Mouse (Mus musculus): Measurements from ENCODE around the gene Bptf. TPM values are rescaled to one million over a fixed set of nuclear protein-coding genes. Genes with fewer than 3 reads are reported as not detected.
A peak's percentile ranks its signal among the peaks of the same experiment; 100 is the strongest.
"Not testable (repeated sequence)": the region's sequence is repeated elsewhere in the genome, so short reads cannot be mapped to it uniquely, and the experiment has no call there.

Gene Bptf
- polyA plus RNA-seq, 1 experiment from 2014 or later, result 45.5 TPM

DNA sequence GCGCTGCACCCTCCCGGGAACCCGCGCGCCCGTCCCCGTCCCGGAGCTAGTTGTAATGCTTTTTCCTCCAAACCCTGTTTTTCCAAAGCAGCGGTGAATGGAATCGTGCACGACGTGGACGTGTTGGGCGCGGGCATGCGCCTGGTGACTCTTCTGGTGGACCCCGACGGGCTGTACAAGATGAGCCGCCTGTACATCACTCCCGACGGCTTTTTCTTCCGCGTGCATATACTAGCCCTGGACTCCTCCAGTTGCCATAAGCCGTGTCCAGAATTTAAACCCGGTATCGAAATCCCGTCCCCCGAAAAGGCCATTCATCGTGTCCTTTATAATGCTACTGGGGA lies 103.7 kb downstream of the Bptf start:
- peak overlapping the region; percentile 69 for H3K9ac ChIP-seq (replicated peaks)
- peaks cover 43% of the 10 kb centered on the region for H3K27me3 ChIP-seq
- peak overlapping the region; percentile 64 for H3K27ac ChIP-seq
- WGBS, result 5% methylated on average over 29 of the region's 29 CpGs
- H3K36me3 ChIP-seq, result no peaks in the 10 kb centered on the region
- peak overlapping the region; percentile 92 for H3K4me2 ChIP-seq
- peaks cover 25% of the 10 kb centered on the region for H3K4me1 ChIP-seq (replicated peaks)
- peak; percentile 38; the same call in 1 of the 2 replicates for ATAC-seq (ENCODE audit: insufficient number of reproducible peaks, insufficient read depth, low FRiP score, low TSS enrichment, low read depth)
- H3K4me3 ChIP-seq (replicated peaks), result peak overlapping the region; percentile 68
- no peaks in the 10 kb centered on the region for H3K9me3 ChIP-seq

DNA sequence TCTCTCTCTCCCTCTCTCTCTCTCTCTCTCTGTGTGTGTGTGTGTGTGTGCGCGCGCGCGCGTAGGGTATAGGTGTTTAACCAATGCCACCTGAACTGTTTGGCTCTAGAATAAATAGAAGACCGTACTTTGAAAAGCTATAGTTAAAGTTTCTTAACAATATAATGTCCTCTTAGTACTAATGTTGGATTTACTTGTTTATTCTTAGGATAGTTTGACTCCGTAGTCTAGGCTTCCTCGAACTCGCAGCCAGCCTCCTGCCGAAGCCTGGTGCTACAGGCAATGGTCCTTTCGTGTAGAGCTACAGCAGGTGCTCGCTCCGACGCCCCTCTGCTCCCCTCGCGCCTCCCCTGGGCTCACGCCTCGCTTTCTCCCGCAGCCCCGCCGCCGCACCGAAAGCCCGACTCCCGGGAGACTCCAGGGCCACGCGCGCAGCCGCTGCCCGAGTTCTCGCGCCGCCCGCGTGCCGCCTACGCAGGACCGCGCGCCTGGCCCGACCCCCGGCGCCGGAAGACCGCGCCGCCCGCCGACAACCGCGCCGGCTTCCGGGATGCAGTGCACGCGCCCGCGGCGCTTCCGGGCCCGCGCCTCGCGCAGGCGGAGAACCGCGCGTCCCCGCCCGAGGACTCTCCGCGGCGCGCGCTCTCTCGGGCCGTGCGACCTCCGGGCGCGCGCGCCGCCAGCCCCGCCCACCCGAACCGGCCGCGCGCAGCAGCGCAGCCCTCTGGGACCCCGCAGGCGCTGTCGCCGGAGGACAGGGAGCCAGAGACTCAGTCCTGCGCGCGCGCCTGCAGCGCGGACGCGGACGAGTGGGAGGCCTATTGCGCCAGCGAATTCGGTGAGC lies 104.3 kb downstream of the Bptf start:
- peaks cover 43% of the 10 kb centered on the region for H3K27me3 ChIP-seq
- WGBS, result under 1% methylated on average over 107 of the region's 107 CpGs
- ATAC-seq (ENCODE audit: insufficient number of reproducible peaks, insufficient read depth, low FRiP score, low TSS enrichment, low read depth), result peak; percentile 73
- H3K9me3 ChIP-seq, result no peaks in the 10 kb centered on the region
- H3K36me3 ChIP-seq, result no peaks in the 10 kb centered on the region
- peaks cover 25% of the 10 kb centered on the region for H3K4me1 ChIP-seq (replicated peaks)
- peak overlapping the region; percentile 69 for H3K9ac ChIP-seq (replicated peaks)
- peak overlapping the region; percentile 92 for H3K4me2 ChIP-seq
- H3K4me3 ChIP-seq (replicated peaks), result peak overlapping the region; percentile 68
- peak overlapping the region; percentile 64 for H3K27ac ChIP-seq

DNA sequence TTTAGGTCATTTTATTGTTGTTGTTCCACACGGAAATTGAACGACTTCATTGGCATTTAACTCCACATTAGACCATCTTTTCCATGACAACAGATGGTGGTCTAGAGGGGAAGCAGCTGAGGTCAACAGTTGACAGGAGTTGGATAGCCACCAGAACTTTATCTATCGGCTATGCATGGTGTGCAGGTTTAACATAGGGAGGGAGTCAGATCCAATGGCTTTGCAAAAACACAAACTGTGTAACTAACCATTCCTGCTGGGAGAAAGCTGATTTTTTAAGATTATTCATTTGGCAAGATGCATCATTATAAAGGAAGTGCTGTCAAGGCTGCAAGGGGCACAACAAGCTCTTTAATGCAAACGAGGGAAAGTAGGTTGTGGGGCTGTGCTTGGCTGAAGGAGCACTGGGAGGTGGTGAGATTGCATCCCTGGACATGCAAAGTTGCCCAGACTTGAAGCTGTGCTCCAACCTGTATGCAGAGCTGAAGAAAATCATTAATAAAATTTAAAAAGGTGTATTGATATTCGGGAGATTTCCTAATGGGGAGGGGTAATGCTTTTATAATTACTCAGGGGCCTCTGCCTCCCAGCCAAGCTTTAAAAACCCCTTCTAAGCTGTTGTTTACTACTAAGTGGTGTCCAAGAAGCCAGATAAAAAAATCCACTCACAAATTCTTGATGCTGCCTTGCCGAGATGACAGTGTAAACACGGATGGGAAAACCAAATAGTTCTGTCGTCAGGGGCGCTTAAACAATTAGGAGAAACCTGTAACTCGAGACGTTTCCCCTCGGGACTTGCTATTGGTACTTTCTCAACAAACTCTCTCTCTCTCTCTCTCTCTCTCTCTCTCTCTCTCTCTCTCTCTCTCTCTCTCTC lies 105.1 kb downstream of the Bptf start:
- H3K27me3 ChIP-seq, result peaks cover 43% of the 10 kb centered on the region
- no peak overlapping the region for H3K27ac ChIP-seq
- peaks cover 25% of the 10 kb centered on the region for H3K4me1 ChIP-seq (replicated peaks)
- no peak overlapping the region for H3K9ac ChIP-seq (replicated peaks)
- peak overlapping the region; percentile 68 for H3K4me3 ChIP-seq (replicated peaks)
- H3K36me3 ChIP-seq, result no peaks in the 10 kb centered on the region
- no peaks in the 10 kb centered on the region for H3K9me3 ChIP-seq
- 7% methylated on average over 12 of the region's 12 CpGs for WGBS
- H3K4me2 ChIP-seq, result peak overlapping the region; percentile 92
- ATAC-seq (ENCODE audit: insufficient number of reproducible peaks, insufficient read depth, low FRiP score, low TSS enrichment, low read depth), result no peak

GRCm38 (mm10) chr11:107025411-107026321 lies 106.3 kb downstream of the Bptf start, which contains the start of gene 1810010H24Rik:
TSS of gene 1810010H24Rik (plus strand) at chr11:107025681.
- peak within 1 kb of the TSS; percentile 61 for H3K9ac ChIP-seq (replicated peaks)
- no peak within 1 kb of the TSS for H3K27ac ChIP-seq
- peaks cover 25% of the 10 kb centered on the region for H3K4me1 ChIP-seq (replicated peaks)
- peak within 1 kb of the TSS; percentile 52 for H3K4me3 ChIP-seq (replicated peaks)
- under 1% methylated on average over 45 of the region's 45 CpGs for WGBS
- peak within 1 kb of the TSS; percentile 92 for H3K4me2 ChIP-seq
- no peak for ATAC-seq (ENCODE audit: insufficient number of reproducible peaks, insufficient read depth, low FRiP score, low TSS enrichment, low read depth)
- no peaks in the 10 kb centered on the region for H3K36me3 ChIP-seq
- H3K9me3 ChIP-seq, result no peaks in the 10 kb centered on the region
- peaks cover 43% of the 10 kb centered on the region for H3K27me3 ChIP-seq

DNA sequence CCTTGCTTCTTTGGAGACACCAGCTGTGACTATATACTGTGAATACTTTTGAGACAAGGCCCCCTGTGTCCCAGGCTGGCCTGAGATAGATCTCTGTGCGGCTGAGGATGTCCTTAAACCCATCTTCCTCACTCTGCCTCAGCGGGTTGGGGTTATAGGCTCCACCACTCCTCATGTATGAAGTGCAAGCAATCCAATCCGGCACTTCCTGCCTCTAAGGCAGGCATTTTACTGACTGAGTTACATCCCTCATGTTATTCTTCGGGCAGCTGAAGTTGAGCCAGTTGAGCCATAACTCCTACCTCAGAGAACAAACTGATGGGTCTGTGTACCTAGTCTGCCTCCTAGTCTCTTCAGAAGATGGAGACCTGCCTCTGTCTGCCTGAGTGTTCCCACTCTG lies 107.5 kb downstream of the Bptf start:
- Histone ChIP-seq H3K4me3 (replicated peaks) (no peak overlapping the region), H3K36me3 (no peaks in the 10 kb centered on the region), H3K9ac (replicated peaks) (no peak overlapping the region), H3K27me3 (peaks cover 39% of the 10 kb centered on the region), H3K4me2 (peak overlapping the region; percentile 92), H3K9me3 (no peaks in the 10 kb centered on the region), H3K4me1 (replicated peaks) (peaks cover 25% of the 10 kb centered on the region), H3K27ac (no peak overlapping the region)
- WGBS, result 51% methylated on average over 4 of the region's 4 CpGs
- ATAC-seq (ENCODE audit: insufficient number of reproducible peaks, insufficient read depth, low FRiP score, low TSS enrichment, low read depth), result no peak

GRCm38 (mm10) chr11:107022050-107022683 lies 109.8 kb downstream of the Bptf start:
- 88% methylated on average over 13 of the region's 13 CpGs for WGBS
- H3K36me3 ChIP-seq, result no peaks in the 10 kb centered on the region
- H3K4me2 ChIP-seq, result no peak overlapping the region
- peaks cover 21% of the 10 kb centered on the region for H3K4me1 ChIP-seq (replicated peaks)
- H3K27ac ChIP-seq, result no peak overlapping the region
- peaks cover 33% of the 10 kb centered on the region for H3K27me3 ChIP-seq
- ATAC-seq (ENCODE audit: insufficient number of reproducible peaks, insufficient read depth, low FRiP score, low TSS enrichment, low read depth), result no peak
- H3K9ac ChIP-seq (replicated peaks), result no peak overlapping the region
- H3K9me3 ChIP-seq, result no peaks in the 10 kb centered on the region
- no peak overlapping the region for H3K4me3 ChIP-seq (replicated peaks)

- 94% methylated on average over 5 of the region's 5 CpGs for WGBS
Measured at GRCm38 (mm10) chr11:107019722-107020121, 112.2 kb downstream of the Bptf start.

DNA sequence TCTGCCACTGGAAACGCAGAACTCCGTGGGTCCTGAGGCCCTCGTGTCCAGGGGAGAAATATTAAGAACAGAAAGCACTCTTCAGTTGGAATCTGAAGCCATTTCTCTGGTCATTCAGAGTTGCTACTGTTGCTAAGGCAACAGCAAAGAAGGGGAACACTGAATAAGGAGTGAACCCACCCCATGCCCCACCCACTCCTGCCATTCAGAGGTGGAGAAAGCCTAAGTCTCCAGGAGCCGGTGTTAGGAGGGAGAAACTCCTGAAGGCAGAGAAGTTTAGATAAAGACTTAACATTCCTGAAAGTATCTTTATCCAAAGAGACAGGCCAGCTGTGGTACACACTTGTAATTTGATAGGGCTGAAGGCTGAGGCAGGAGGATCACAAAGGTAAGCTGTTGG lies 112.6 kb downstream of the Bptf start:
- 82% methylated on average over 4 of the region's 4 CpGs for WGBS
- Histone ChIP-seq H3K4me1 (replicated peaks) (peaks cover 3% of the 10 kb centered on the region), H3K4me2 (no peak overlapping the region), H3K27ac (no peak overlapping the region), H3K9me3 (no peaks in the 10 kb centered on the region), H3K4me3 (replicated peaks) (no peak overlapping the region), H3K27me3 (peaks cover 6% of the 10 kb centered on the region; the same call in 1 of the 2 replicates), H3K36me3 (no peaks in the 10 kb centered on the region), H3K9ac (replicated peaks) (no peak overlapping the region)
- ATAC-seq (ENCODE audit: insufficient number of reproducible peaks, insufficient read depth, low FRiP score, low TSS enrichment, low read depth), result no peak

More at GRCm38 (mm10) chr11:107019722-107020121, 112.2 kb downstream of the Bptf start:
- H3K4me2 ChIP-seq; H3K4me1 ChIP-seq (replicated peaks); H3K9ac ChIP-seq (replicated peaks); H3K9me3 ChIP-seq; H3K27ac ChIP-seq; H3K36me3 ChIP-seq; H3K4me3 ChIP-seq (replicated peaks); ATAC-seq (ENCODE audit: insufficient number of reproducible peaks, insufficient read depth, low FRiP score, low TSS enrichment, low read depth): not testable (repeated sequence)
- H3K27me3 ChIP-seq, result peaks cover 11% of the 10 kb centered on the region; the same call in 1 of the 2 replicates

GRCm38 (mm10) chr11:107018606-107019005 lies 113.3 kb downstream of the Bptf start:
- Histone ChIP-seq H3K4me1 (replicated peaks) (no peaks in the 10 kb centered on the region), H3K27ac (no peak overlapping the region), H3K9me3 (no peaks in the 10 kb centered on the region), H3K4me2 (no peak overlapping the region), H3K27me3 (no peaks in the 10 kb centered on the region), H3K36me3 (no peaks in the 10 kb centered on the region), H3K4me3 (replicated peaks) (no peak overlapping the region), H3K9ac (replicated peaks) (no peak overlapping the region)
- whole genome bisulfite sequencing, result 32% methylated on average over 8 of the region's 8 CpGs
- ATAC-seq (ENCODE audit: insufficient number of reproducible peaks, insufficient read depth, low FRiP score, low TSS enrichment, low read depth), result no peak

GRCm38 (mm10) chr11:107017339-107017886 lies 114.5 kb downstream of the Bptf start:
- H3K4me2 ChIP-seq, result no peak overlapping the region
- ATAC-seq (ENCODE audit: insufficient number of reproducible peaks, insufficient read depth, low FRiP score, low TSS enrichment, low read depth), result no peak
- H3K4me1 ChIP-seq (replicated peaks), result no peaks in the 10 kb centered on the region
- no peaks in the 10 kb centered on the region for H3K36me3 ChIP-seq
- no peaks in the 10 kb centered on the region for H3K27me3 ChIP-seq
- WGBS, result 42% methylated on average over 6 of the region's 6 CpGs
- no peak overlapping the region for H3K4me3 ChIP-seq (replicated peaks)
- H3K9ac ChIP-seq (replicated peaks), result no peak overlapping the region
- H3K9me3 ChIP-seq, result no peaks in the 10 kb centered on the region
- no peak overlapping the region for H3K27ac ChIP-seq

Measured in limb, embryonic 12.5 days (tissue).